Mouse (Mus musculus) stomach, embryonic 14.5 days (tissue): ENCODE results near the gene Amotl1. TPM values are rescaled to one million over a fixed set of nuclear protein-coding genes. Genes with fewer than 3 reads are reported as not detected.

ENCODE experiments used
- ATAC-seq: fragments of 200-750 bp; cut with Nextera tagmentation; 2 replicates; pipeline ENCODE4 v1.8.0; 2017; ENCODE audit warnings: low read depth, moderate TSS enrichment; ENCODE audit not compliant: insufficient number of reproducible peaks, insufficient read depth, low FRiP score
- H3K27ac ChIP-seq: fragments of 300-500 bp; sonication (generic); 2 replicates; pipeline ENCODE4 v1.5.1; 2014; ENCODE audit warnings: mild to moderate bottlenecking, low read length, moderate library complexity, mixed read lengths
- H3K27me3 ChIP-seq: fragments of 300-500 bp; sonication (generic); 2 replicates; pipeline ENCODE4 v1.6.1; 2014; ENCODE audit warnings: low read length, control low read depth, mixed read lengths; ENCODE audit not compliant: control insufficient read depth, insufficient read depth
- H3K36me3 ChIP-seq: fragments of 300-500 bp; sonication (generic); 2 replicates; pipeline ENCODE4 v1.6.1; 2014; ENCODE audit warnings: mild to moderate bottlenecking, control low read depth, low read length, moderate library complexity, mixed read lengths; ENCODE audit not compliant: control insufficient read depth, insufficient read depth
- H3K4me1 ChIP-seq: fragments of 300-500 bp; sonication (generic); 2 replicates; pipeline ENCODE4 v1.6.1; 2014; ENCODE audit warnings: low read length, control low read depth, mixed read lengths; ENCODE audit not compliant: control insufficient read depth, insufficient read depth
- H3K4me2 ChIP-seq: fragments of 300-500 bp; sonication (generic); replicated peaks from 2 replicates; pipeline ENCODE4 v1.6.1; 2014; ENCODE audit warnings: low read depth, low read length, control low read depth
- H3K4me3 ChIP-seq: fragments of 300-500 bp; sonication (generic); 2 replicates; pipeline ENCODE4 v1.5.1; 2014; ENCODE audit warnings: low read depth, low read length, control low read depth
- H3K9ac ChIP-seq: fragments of 300-500 bp; sonication (generic); replicated peaks from 2 replicates; pipeline ENCODE4 v1.6.1; 2014; ENCODE audit warnings: low read depth, mild to moderate bottlenecking, control low read depth, low read length, moderate library complexity, mixed read lengths
- H3K9me3 ChIP-seq: fragments of 300-500 bp; sonication (generic); 2 replicates; pipeline ENCODE4 v1.6.1; 2016; ENCODE audit warnings: low read depth, low read length, control low read depth; ENCODE audit not compliant: control insufficient read depth
- WGBS: fragments of 180-500 bp; shearing (Covaris S2); extraction: QIAGEN DNeasy Blood & Tissue Kit; methylation state at CpG from one replicate; pipeline ENCODE4 v1.1.7; 2014; 5-methylcytosine and 5-hydroxymethylcytosine counted together
- polyA plus RNA-seq: library from polyadenylated mRNA; unstranded; fragments of >200 nt; fragmentation: Nextera tagmentation; extraction: Ambion mirVana; gene quantifications from 2 replicates; pipeline ENCODE4 v1.2.1, GENCODE M21; 2014

Gene Amotl1
- polyA plus RNA-seq, 1 experiment from 2014 or later = 35.3 TPM

DNA sequence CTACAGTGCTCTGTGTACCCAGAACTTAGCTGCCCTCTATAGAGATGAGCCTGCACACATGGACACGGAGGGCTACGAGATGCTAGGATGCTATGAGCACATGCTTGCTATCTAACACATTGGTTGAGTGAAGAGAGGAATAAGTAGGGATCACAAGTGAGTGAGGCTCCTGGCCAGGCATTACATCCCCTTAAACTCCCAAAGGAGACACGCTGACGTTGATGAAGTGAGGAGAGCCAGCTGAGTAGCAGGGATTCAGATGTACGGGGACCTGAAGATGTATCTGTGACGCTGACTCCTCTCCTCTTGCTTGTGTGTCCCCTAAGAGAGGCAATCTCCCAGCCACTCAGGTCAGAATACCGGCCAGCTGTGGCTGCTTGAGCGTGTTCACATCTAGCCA lies 3.0 kb upstream of the Amotl1 start:
- Histone ChIP-seq H3K4me2 (no peak overlapping the region), H3K36me3 (no peaks in the 10 kb centered on the region), H3K27ac (no peak overlapping the region), H3K27me3 (no peaks in the 10 kb centered on the region), H3K4me1 (no peaks in the 10 kb centered on the region), H3K9ac (no peak overlapping the region), H3K9me3 (no peaks in the 10 kb centered on the region), H3K4me3 (no peak overlapping the region)
- ATAC-seq = no peak
- WGBS = 76% methylated on average over 8 of the region's 8 CpGs

DNA sequence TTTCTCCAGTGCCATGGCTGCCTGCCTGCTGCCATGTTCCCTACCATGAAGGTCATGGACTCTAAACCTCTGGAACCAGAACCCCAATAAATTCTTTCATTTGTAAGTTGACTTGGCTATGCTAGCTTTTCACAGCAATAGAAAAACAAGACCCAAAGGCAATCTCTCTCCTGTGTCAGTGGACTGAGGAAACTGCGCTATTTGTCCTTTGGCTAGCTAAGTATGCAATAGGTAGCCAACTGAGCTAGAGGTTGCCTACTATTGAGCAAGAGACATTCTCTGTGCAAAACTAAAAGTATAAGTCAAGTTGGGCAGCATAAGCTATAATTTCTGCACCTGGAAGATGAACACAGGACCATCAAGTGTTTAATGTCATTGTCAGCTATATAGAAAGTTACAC lies 1.8 kb upstream of the Amotl1 start:
- Histone ChIP-seq H3K27me3 (no peaks in the 10 kb centered on the region), H3K9me3 (no peaks in the 10 kb centered on the region), H3K4me1 (peaks cover 7% of the 10 kb centered on the region; the same call in 1 of the 2 replicates), H3K9ac (no peak overlapping the region), H3K36me3 (no peaks in the 10 kb centered on the region), H3K4me3 (no peak overlapping the region), H3K27ac (no peak overlapping the region), H3K4me2 (no peak overlapping the region)
- no peak for ATAC-seq
- 98% methylated on average over 1 of the region's 1 CpGs for WGBS

DNA sequence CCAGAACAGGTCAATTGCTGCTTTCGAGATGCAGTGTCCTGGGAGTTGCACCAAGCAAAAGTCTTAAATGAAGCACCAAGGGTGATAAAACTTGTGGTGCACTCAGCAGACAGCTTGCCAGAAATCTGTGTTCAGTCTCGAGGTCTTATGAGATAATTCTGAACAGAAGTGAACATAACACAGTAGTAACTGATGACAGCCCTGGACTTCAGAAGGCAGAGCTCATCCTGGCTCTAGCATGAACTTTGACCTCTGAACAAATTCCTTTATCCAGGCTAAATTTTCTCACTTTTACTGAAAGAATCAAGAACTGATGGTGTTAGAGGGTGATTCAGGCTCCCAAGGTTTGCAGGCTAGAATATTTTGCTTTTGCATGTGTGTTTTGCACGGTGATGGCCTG lies 1.2 kb upstream of the Amotl1 start:
- no peaks in the 10 kb centered on the region for H3K27me3 ChIP-seq
- no peaks in the 10 kb centered on the region for H3K9me3 ChIP-seq
- no peaks in the 10 kb centered on the region for H3K36me3 ChIP-seq
- H3K4me3 ChIP-seq = no peak overlapping the region
- ATAC-seq = no peak
- peaks cover 7% of the 10 kb centered on the region; the same call in 1 of the 2 replicates for H3K4me1 ChIP-seq
- 83% methylated on average over 3 of the region's 3 CpGs for WGBS
- no peak overlapping the region for H3K27ac ChIP-seq
- no peak overlapping the region for H3K4me2 ChIP-seq
- no peak overlapping the region for H3K9ac ChIP-seq

DNA sequence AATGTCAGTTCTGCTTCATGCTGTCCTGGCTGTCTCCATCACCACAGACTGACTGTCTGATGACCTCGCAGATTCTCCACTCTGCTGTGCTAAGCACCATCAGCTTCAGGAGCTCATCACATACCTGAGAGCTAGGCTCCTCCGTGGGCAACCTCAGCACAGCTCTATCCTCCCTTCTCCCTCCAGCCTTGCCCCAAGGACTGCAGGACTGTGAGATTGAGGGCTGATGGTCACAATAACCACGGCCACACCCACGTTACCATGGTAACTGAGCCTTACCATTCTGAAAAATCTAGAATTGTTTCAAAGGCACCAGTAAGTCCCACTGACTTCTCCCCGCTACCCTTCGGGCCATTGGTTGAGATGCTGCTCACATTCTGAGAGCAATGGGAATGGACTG lies 1.5 kb downstream of the Amotl1 start:
- Histone ChIP-seq H3K4me2 (no peak overlapping the region), H3K36me3 (no peaks in the 10 kb centered on the region), H3K9me3 (no peaks in the 10 kb centered on the region), H3K27me3 (no peaks in the 10 kb centered on the region), H3K9ac (no peak overlapping the region), H3K4me1 (peaks cover 10% of the 10 kb centered on the region; the same call in 1 of the 2 replicates), H3K27ac (no peak overlapping the region), H3K4me3 (no peak overlapping the region)
- ATAC-seq = no peak
- WGBS = 69% methylated on average over 6 of the region's 6 CpGs

DNA sequence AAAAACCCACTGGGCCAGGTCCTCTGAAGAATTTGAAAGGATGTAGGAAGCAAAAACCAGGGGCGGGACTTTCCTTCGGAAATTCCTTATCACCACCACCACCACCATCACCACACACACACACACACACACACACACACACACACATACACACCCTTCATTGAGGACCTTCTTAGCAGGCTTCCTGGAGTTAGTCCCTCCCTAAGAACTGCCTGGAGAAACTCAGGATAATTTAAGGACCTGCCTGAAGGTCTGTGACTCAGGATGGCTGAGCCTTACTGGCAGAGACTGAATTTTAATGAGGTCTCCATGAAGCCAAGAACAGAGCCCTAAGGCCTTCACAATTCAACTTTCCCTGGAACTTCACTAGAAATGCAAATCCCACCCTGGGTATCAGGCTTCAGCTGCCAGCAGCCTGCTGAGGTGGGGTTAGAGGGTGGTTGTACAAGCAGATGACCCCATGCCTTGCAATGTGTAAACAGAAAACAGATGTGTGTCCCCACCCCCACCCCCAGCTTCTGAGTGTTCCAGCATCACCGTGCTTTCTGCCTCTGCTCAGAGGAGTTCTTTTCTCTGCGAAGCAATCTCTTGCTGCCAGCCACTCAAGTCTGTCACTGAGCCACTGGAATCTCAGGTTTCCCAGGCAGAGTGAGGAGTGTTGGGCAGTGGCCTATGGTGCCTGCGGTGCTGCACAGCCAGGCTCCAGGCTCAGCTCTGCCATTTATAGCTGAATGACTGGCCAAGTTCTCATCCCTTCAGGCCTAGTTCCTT lies 2.4 kb downstream of the Amotl1 start:
- Histone ChIP-seq H3K36me3 (no peaks in the 10 kb centered on the region), H3K27ac (no peak overlapping the region), H3K27me3 (no peaks in the 10 kb centered on the region), H3K9ac (no peak overlapping the region), H3K4me1 (peaks cover 10% of the 10 kb centered on the region; the same call in 1 of the 2 replicates), H3K9me3 (no peaks in the 10 kb centered on the region), H3K4me3 (no peak overlapping the region), H3K4me2 (no peak overlapping the region)
- ATAC-seq = 0 out of 2 replicates have a peak, but pooled peaks have one; percentile 15
- 28% methylated on average over 5 of the region's 5 CpGs for WGBS

DNA sequence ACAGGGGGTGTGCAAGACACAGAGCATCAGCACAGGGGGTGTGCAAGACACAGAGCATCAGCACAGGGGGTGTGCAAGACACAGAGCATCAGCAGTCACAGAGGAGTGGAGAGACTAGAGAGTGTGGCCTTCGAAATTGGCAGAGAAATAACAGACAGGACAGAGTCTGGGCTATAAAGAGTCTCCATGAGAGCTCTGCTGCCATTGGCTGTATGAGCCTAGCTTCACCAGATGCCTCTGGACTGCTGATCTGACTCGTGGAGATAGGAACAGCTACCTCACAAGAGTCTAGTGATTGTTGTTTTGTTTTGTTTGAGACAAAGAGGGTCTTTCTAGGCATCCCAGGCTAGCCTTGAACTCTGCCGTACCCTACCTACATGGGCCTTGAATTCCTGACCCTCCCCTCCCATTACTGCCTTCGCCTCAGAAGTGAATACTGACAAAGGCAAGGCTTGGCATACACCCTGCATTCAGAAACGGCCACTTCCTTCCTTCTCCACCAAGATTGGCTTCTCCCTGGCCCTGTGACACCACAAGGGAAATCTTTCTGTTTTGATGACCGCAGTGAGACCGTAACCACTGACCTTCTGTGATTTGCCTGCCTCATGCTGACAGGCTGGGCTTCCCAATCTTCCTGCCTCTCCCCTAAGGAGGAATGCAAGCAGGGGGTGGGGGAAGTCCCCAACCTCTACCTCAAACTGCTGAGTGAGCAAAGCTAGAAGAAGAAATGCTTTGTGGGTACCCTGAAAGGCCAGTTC lies 3.4 kb downstream of the Amotl1 start:
- Histone ChIP-seq H3K36me3 (no peaks in the 10 kb centered on the region), H3K4me1 (peaks cover 10% of the 10 kb centered on the region; the same call in 1 of the 2 replicates), H3K9ac (no peak overlapping the region), H3K4me2 (no peak overlapping the region), H3K27me3 (no peaks in the 10 kb centered on the region), H3K9me3 (no peaks in the 10 kb centered on the region), H3K4me3 (no peak overlapping the region), H3K27ac (no peak overlapping the region; the same call in 1 of the 2 replicates)
- ATAC-seq = no peak; the same call in 1 of the 2 replicates
- 47% methylated on average over 7 of the region's 7 CpGs for WGBS

DNA sequence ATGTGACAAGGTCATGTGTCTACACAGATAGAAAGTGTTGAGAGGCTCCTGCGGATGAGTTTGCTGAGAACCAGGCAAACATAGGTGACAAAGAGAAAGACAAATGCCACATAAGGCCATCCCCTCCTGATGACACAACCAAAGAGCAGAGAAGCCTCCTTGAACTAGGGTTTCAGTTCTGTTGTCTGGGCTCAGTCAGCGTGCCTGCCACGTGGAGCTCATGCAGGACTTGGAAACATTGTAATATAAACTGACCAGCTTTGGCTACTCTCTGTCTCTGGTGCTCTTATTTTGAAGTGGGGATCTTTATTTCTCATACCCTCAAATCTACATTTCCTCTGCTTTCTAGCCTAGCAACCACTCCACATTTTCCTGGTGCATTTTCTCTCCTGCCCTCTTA lies 8.6 kb downstream of the Amotl1 start:
- 0 out of 2 replicates have a peak, but pooled peaks cover 3% of the 10 kb centered on the region for H3K4me1 ChIP-seq
- H3K27me3 ChIP-seq = no peaks in the 10 kb centered on the region
- H3K4me2 ChIP-seq = no peak overlapping the region
- H3K27ac ChIP-seq = no peak overlapping the region
- H3K9me3 ChIP-seq = no peaks in the 10 kb centered on the region
- ATAC-seq = no peak
- 55% methylated on average over 3 of the region's 3 CpGs for WGBS
- no peak overlapping the region for H3K9ac ChIP-seq
- H3K4me3 ChIP-seq = no peak overlapping the region
- H3K36me3 ChIP-seq = no peaks in the 10 kb centered on the region

DNA sequence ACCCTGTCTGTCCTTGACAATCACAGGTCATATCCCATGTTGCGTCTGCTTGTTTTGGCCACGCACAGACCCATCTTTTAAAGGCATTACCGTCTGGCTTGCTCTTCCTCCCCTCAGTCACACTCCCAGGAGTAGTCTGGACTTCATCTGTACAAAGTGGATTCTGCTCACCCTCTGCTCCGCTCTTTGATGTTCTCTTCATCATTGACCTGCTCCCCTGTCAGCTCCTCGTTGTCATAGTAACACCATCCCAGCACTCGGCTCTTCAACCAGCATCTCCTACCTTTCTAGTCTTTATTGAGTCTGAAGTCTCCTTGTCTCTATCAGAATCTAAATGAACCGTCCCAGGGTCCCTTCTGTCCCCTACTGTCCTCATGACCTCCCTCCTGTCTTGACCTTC lies 9.3 kb downstream of the Amotl1 start:
- no peak for ATAC-seq
- Histone ChIP-seq H3K9ac (no peak overlapping the region), H3K36me3 (no peaks in the 10 kb centered on the region), H3K4me2 (no peak overlapping the region), H3K4me1 (no peaks in the 10 kb centered on the region), H3K27me3 (no peaks in the 10 kb centered on the region), H3K27ac (no peak overlapping the region), H3K9me3 (no peaks in the 10 kb centered on the region), H3K4me3 (no peak overlapping the region)
- WGBS = 75% methylated on average over 7 of the region's 7 CpGs
